8 mouse cellular contexts compared by ENCODE assay signal in genomic region chr7:75397559-75397958, GRCm38 (mm10). TPM values are rescaled to one million over a fixed set of nuclear protein-coding genes. Genes with fewer than 3 reads are reported as not detected.
A peak's percentile ranks its signal among the peaks of the same experiment; 100 is the strongest.
DNase-seq lines count a peak whose midpoint lies in the region; ATAC-seq and TF ChIP-seq lines count a peak whose summit lies in the region.
"Had no signal": no experiment of that assay in that cellular context is flagged by ENCODE, and none has a peak within 500 bp of the region (broad histone marks: within the 10 kb centered on the region; RNA-seq: fewer than 3 reads in every experiment).

No protein-coding gene starts in this region.

- no peaks in the 10 kb centered on the region for H3K9me3 ChIP-seq in heart, embryonic 13.5 days
- H3K9me3 ChIP-seq in lung, embryonic 15.5 days = no peaks in the 10 kb centered on the region
- no peaks in the 10 kb centered on the region for H3K9me3 ChIP-seq in liver, postnatal 0 days (ENCODE audit: low read length)

- TF ChIP-seq CTCF in liver, postnatal 0 days (IDR thresholded peaks at IDR 0.05; ENCODE audit: low read depth) = no peak

- no peak for TF ChIP-seq EP300 in liver, postnatal 0 days (IDR thresholded peaks at IDR 0.05; ENCODE audit: low read depth)

- H3K4me3 ChIP-seq in heart, embryonic 13.5 days = no peak overlapping the region
- no peak overlapping the region for H3K4me3 ChIP-seq in lung, embryonic 15.5 days
- no peak overlapping the region for H3K4me3 ChIP-seq in liver, postnatal 0 days (ENCODE audit: low read depth, low read length)
- H3K4me3 ChIP-seq: megakaryocyte, embryonic 14.5 days had no signal

- peak overlapping the region; percentile 7 for H3K4me2 ChIP-seq in heart, embryonic 13.5 days
- no peak overlapping the region for H3K4me2 ChIP-seq in lung, embryonic 15.5 days
- H3K4me2 ChIP-seq in liver, postnatal 0 days (ENCODE audit: low read depth, low read length) = no peak overlapping the region

- no peak for ATAC-seq in heart, embryonic 13.5 days (ENCODE audit: extremely low read depth, insufficient number of reproducible peaks, low FRiP score, low TSS enrichment)
- no peak for ATAC-seq in lung, embryonic 15.5 days (ENCODE audit: borderline replicate concordance, extremely low read depth, low FRiP score, low TSS enrichment)
- ATAC-seq in liver, postnatal 0 days = no peak

- H3K27me3 ChIP-seq in heart, embryonic 13.5 days (replicated peaks) = no peaks in the 10 kb centered on the region
- H3K27me3 ChIP-seq in lung, embryonic 15.5 days = no peaks in the 10 kb centered on the region
- no peaks in the 10 kb centered on the region for H3K27me3 ChIP-seq in liver, postnatal 0 days (ENCODE audit: insufficient read depth, low read length)
- H3K27me3 ChIP-seq: megakaryocyte, embryonic 14.5 days had no signal

- H3K27ac ChIP-seq in heart, embryonic 13.5 days (replicated peaks) = peak overlapping the region; percentile 79
- H3K27ac ChIP-seq in lung, embryonic 15.5 days = 0 out of 2 replicates have a peak overlapping the region, but pooled peaks have one; percentile 2
- no peak overlapping the region for H3K27ac ChIP-seq in liver, postnatal 0 days (ENCODE audit: low read depth)

- 5% methylated on average over 7 of the region's 7 CpGs for WGBS in heart, embryonic 13.5 days
- 6% methylated on average over 7 of the region's 7 CpGs for WGBS in lung, embryonic 15.5 days
- 26% methylated on average over 7 of the region's 7 CpGs for WGBS in liver, postnatal 0 days (ENCODE audit: insufficient replicate concordance)

- H3K4me1 ChIP-seq in heart, embryonic 13.5 days = peaks cover 61% of the 10 kb centered on the region
- H3K4me1 ChIP-seq in lung, embryonic 15.5 days = peaks cover 21% of the 10 kb centered on the region
- no peaks in the 10 kb centered on the region for H3K4me1 ChIP-seq in liver, postnatal 0 days (ENCODE audit: insufficient read depth)

- no peaks in the 10 kb centered on the region for H3K36me3 ChIP-seq in heart, embryonic 13.5 days
- no peaks in the 10 kb centered on the region for H3K36me3 ChIP-seq in lung, embryonic 15.5 days
- no peaks in the 10 kb centered on the region for H3K36me3 ChIP-seq in liver, postnatal 0 days (replicated peaks; ENCODE audit: insufficient read depth, low read length)

- peak; percentile 53 for DNase-seq in CD4-positive, CD25-positive, alpha-beta regulatory T cell, adult 2 months (ENCODE audit: low read depth, low spot score)
- peak; percentile 38 for DNase-seq in Muller cell, postnatal 12 days (ENCODE audit: inconsistent ontology term)
- DNase-seq in layer of hippocampus, adult 9-11 months = no peak
- no peak for DNase-seq in left cerebral cortex, adult 11 months (ENCODE audit: low spot score)
- no peak for DNase-seq in liver, postnatal 0 days

- H3K9ac ChIP-seq in heart, embryonic 13.5 days = peak overlapping the region; percentile 60
- no peak overlapping the region for H3K9ac ChIP-seq in lung, embryonic 15.5 days
- no peak overlapping the region for H3K9ac ChIP-seq in liver, postnatal 0 days (replicated peaks)

RNA-seq across cellular contexts. Expression of gene Akap13, which starts 57.8 kb away (rescaled TPM):
- polyA plus RNA-seq in heart, embryonic 13.5 days (2015; fragmentation: Nextera tagmentation; extraction: Ambion mirVana) = 41.8 and 45.2 TPM in 2 replicates
- polyA plus RNA-seq in lung, embryonic 15.5 days (2015; fragmentation: Nextera tagmentation; extraction: Ambion mirVana) = 31.2 and 39.0 TPM in 2 replicates
- polyA plus RNA-seq in liver, postnatal 0 days (2015; fragmentation: Nextera tagmentation; extraction: Ambion mirVana) = 21.2 and 25.7 TPM in 2 replicates

Comparison
In these comparisons a context has a peak if more than half of its experiments do, and no peak if none do; other contexts are left out.
1. DNase-seq: peak in CD4-positive, CD25-positive, alpha-beta regulatory T cell, adult 2 months (single experiment) and Muller cell, postnatal 12 days (single experiment); none in layer of hippocampus, adult 9-11 months (single experiment), left cerebral cortex, adult 11 months (single experiment) and liver, postnatal 0 days (single experiment).